ENCODE assay signal across 7 mouse cellular contexts in the genomic region with DNA sequence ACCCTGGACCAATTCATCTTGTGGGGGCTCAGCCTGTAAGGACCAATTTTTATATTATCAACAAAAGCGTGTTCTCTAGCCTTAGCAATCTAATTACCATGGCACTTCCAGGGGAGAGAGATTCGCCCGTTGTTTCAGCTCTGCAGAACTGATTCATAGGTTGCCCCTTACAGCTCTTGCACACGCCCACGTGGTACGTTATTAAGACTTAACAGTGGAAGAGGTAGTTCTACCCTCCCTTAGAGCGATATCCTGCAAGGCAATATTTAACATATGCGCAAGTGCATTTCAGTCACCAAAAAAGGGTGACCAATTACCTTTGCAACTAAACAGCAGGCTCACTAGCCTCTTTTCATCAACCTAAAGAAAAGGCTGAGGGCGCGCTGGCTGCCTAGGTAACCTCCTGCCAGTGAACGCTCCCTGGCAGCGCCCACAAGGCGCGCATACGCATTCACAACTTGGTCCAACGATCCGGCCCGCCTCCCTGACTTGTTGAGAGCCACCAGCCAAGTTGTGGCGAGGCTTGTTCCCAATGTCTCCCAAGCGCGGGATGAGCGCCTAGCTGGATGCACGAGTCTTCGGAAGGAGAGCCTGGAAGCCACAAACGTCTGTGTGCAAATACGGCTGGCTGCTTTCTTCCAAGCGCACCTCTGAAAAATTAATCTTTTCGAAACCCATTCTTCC. TPM values are rescaled to one million over a fixed set of nuclear protein-coding genes. Genes with fewer than 3 reads are reported as not detected.
DNase-seq lines count a peak whose midpoint lies in the region; ATAC-seq lines count a peak whose summit lies in the region.

No protein-coding gene starts in this region.

- H3K9ac ChIP-seq in lung, embryonic 15.5 days, result peak overlapping the region; percentile 47
- peak overlapping the region; percentile 10 for H3K9ac ChIP-seq in forebrain, embryonic 13.5 days
- H3K9ac ChIP-seq in intestine, embryonic 15.5 days, result peak overlapping the region; percentile 60

- no peaks in the 10 kb centered on the region for H3K27me3 ChIP-seq in lung, embryonic 15.5 days
- peaks cover 13% of the 10 kb centered on the region for H3K27me3 ChIP-seq in forebrain, embryonic 13.5 days
- H3K27me3 ChIP-seq in intestine, embryonic 15.5 days (replicated peaks), result no peaks in the 10 kb centered on the region
- H3K27me3 ChIP-seq in midbrain, embryonic 10.5 days (ENCODE audit: low read depth, poor library complexity, severe bottlenecking), result peaks cover 52% of the 10 kb centered on the region

- peaks cover 15% of the 10 kb centered on the region; the same call in 1 of the 2 replicates for H3K4me1 ChIP-seq in lung, embryonic 15.5 days
- H3K4me1 ChIP-seq in forebrain, embryonic 13.5 days, result peaks cover 9% of the 10 kb centered on the region; the same call in 1 of the 2 replicates
- no peaks in the 10 kb centered on the region for H3K4me1 ChIP-seq in intestine, embryonic 15.5 days (replicated peaks)
- H3K4me1 ChIP-seq in midbrain, embryonic 10.5 days, result peaks cover 29% of the 10 kb centered on the region

- no peaks in the 10 kb centered on the region for H3K9me3 ChIP-seq in lung, embryonic 15.5 days
- H3K9me3 ChIP-seq in forebrain, embryonic 13.5 days (replicated peaks), result no peaks in the 10 kb centered on the region
- H3K9me3 ChIP-seq in intestine, embryonic 15.5 days, result no peaks in the 10 kb centered on the region
- H3K9me3 ChIP-seq in midbrain, embryonic 10.5 days (replicated peaks), result no peaks in the 10 kb centered on the region

- peak overlapping the region; percentile 85 for H3K27ac ChIP-seq in lung, embryonic 15.5 days
- no peak overlapping the region for H3K27ac ChIP-seq in forebrain, embryonic 13.5 days
- peak overlapping the region; percentile 80 for H3K27ac ChIP-seq in intestine, embryonic 15.5 days
- H3K27ac ChIP-seq in midbrain, embryonic 10.5 days (replicated peaks), result no peak overlapping the region

- DNase-seq in lung, postnatal 10 days, result no peak
- peak; percentile 50 for DNase-seq in midbrain, embryonic 10.5 days (ENCODE audit: low spot score)
- DNase-seq in adipocyte (ENCODE audit: low spot score), result no peak
- DNase-seq in cerebellum, postnatal 36 days, result no peak

- H3K4me3 ChIP-seq in lung, embryonic 15.5 days, result peak overlapping the region; percentile 49
- peak overlapping the region; percentile 44 for H3K4me3 ChIP-seq in forebrain, embryonic 13.5 days
- peak overlapping the region; percentile 52 for H3K4me3 ChIP-seq in intestine, embryonic 15.5 days (replicated peaks)
- H3K4me3 ChIP-seq in midbrain, embryonic 10.5 days, result peak overlapping the region; percentile 55

- whole genome bisulfite sequencing in lung, embryonic 15.5 days, result 13% methylated on average over 28 of the region's 28 CpGs
- 26% methylated on average over 28 of the region's 28 CpGs for WGBS in forebrain, embryonic 13.5 days
- 17% methylated on average over 28 of the region's 28 CpGs for WGBS in intestine, embryonic 15.5 days
- 11% methylated on average over 28 of the region's 28 CpGs for WGBS in midbrain, embryonic 10.5 days

- peak overlapping the region; percentile 67 for H3K4me2 ChIP-seq in lung, embryonic 15.5 days
- peak overlapping the region; percentile 74 for H3K4me2 ChIP-seq in forebrain, embryonic 13.5 days
- H3K4me2 ChIP-seq in intestine, embryonic 15.5 days (replicated peaks), result peak overlapping the region; percentile 66

- no peaks in the 10 kb centered on the region for H3K36me3 ChIP-seq in lung, embryonic 15.5 days
- H3K36me3 ChIP-seq in forebrain, embryonic 13.5 days (ENCODE audit: poor library complexity, severe bottlenecking), result no peaks in the 10 kb centered on the region
- no peaks in the 10 kb centered on the region for H3K36me3 ChIP-seq in intestine, embryonic 15.5 days
- no peaks in the 10 kb centered on the region for H3K36me3 ChIP-seq in midbrain, embryonic 10.5 days

- ATAC-seq in lung, embryonic 15.5 days (ENCODE audit: borderline replicate concordance, extremely low read depth, low FRiP score, low TSS enrichment), result no peak
- ATAC-seq in forebrain, embryonic 13.5 days, result no peak
- ATAC-seq in intestine, embryonic 15.5 days, result no peak

RNA-seq across cellular contexts. Expression of gene Gpc3, which starts 1.6 kb away (rescaled TPM):
- polyA plus RNA-seq in lung, embryonic 15.5 days (2015; fragmentation: Nextera tagmentation; extraction: Ambion mirVana), result 436 and 445 TPM in 2 replicates
- polyA plus RNA-seq in forebrain, embryonic 13.5 days (2015; fragmentation: Nextera tagmentation; extraction: Ambion mirVana), result 33.5 and 34.9 TPM in 2 replicates
- polyA plus RNA-seq in intestine, embryonic 15.5 days (2015; fragmentation: Nextera tagmentation; extraction: Ambion mirVana), result 505 and 604 TPM in 2 replicates
- polyA plus RNA-seq in midbrain, embryonic 10.5 days (2016; fragmentation: Nextera tagmentation; extraction: Ambion mirVana), result 213 and 245 TPM in 2 replicates

Comparison
In these comparisons a context has a peak if more than half of its experiments do, and no peak if none do; other contexts are left out.
1. H3K27ac ChIP-seq: peak in lung, embryonic 15.5 days (single experiment) and intestine, embryonic 15.5 days (single experiment); none in forebrain, embryonic 13.5 days (single experiment) and midbrain, embryonic 10.5 days (single experiment).
2. H3K9ac ChIP-seq: peak in every context shown above with its lines; median percentile 60 in intestine, embryonic 15.5 days; 47 in lung, embryonic 15.5 days; 10 in forebrain, embryonic 13.5 days.
3. Peak in every context shown above with its lines, with median percentiles within 50 percentile points of each other: H3K4me2 ChIP-seq and H3K4me3 ChIP-seq.